Mouse (Mus musculus) liver, embryonic 12.5 days (tissue): Measurements from ENCODE around the gene Zbtb37. TPM values are rescaled to one million over a fixed set of nuclear protein-coding genes. Genes with fewer than 3 reads are reported as not detected.

Experiments
- ATAC-seq: fragments of 200-750 bp; cut with Nextera tagmentation; 2 replicates; pipeline ENCODE4 v1.8.0; 2017; ENCODE audit warnings: moderate number of reproducible peaks, mild to moderate bottlenecking, moderate library complexity
- H3K27ac ChIP-seq: fragments of 300-500 bp; sonication (generic); 2 replicates; pipeline ENCODE4 v1.5.1; 2016; ENCODE audit warnings: mild to moderate bottlenecking
- H3K27me3 ChIP-seq: fragments of 300-500 bp; sonication (generic); replicated peaks from 2 replicates; pipeline ENCODE4 v1.6.1; 2016; ENCODE audit warnings: mild to moderate bottlenecking, moderate library complexity
- H3K36me3 ChIP-seq: fragments of 300-500 bp; sonication (generic); 2 replicates; pipeline ENCODE4 v1.6.1; 2016; ENCODE audit warnings: mild to moderate bottlenecking, moderate library complexity
- H3K4me1 ChIP-seq: fragments of 300-500 bp; sonication (generic); 2 replicates; pipeline ENCODE4 v1.6.1; 2016
- H3K4me2 ChIP-seq: fragments of 300-500 bp; sonication (generic); 2 replicates; pipeline ENCODE4 v1.6.1; 2016; ENCODE audit warnings: mild to moderate bottlenecking, moderate library complexity
- H3K4me3 ChIP-seq: fragments of 300-500 bp; sonication (generic); 2 replicates; pipeline ENCODE4 v1.5.1; 2016; ENCODE audit warnings: mild to moderate bottlenecking, moderate library complexity
- H3K9ac ChIP-seq: fragments of 300-500 bp; sonication (generic); 2 replicates; pipeline ENCODE4 v1.6.1; 2016; ENCODE audit warnings: mild to moderate bottlenecking, moderate library complexity
- H3K9me3 ChIP-seq: fragments of 300-500 bp; sonication (generic); replicated peaks from 2 replicates; pipeline ENCODE4 v1.6.1; 2016; ENCODE audit warnings: mild to moderate bottlenecking, moderate library complexity
- WGBS: fragments of 180-500 bp; shearing (Covaris S2); methylation state at CpG from one replicate; pipeline ENCODE4 v1.1.7; 2016; ENCODE audit not compliant: insufficient replicate concordance; 5-methylcytosine and 5-hydroxymethylcytosine counted together
- polyA plus RNA-seq: library from polyadenylated mRNA; unstranded; fragments of >200 nt; fragmentation: Nextera tagmentation; extraction: Ambion mirVana; gene quantifications from 2 replicates; pipeline ENCODE4 v1.2.1, GENCODE M21; 2016

The Zbtb37 gene
- polyA plus RNA-seq, 1 experiment from 2014 or later = 3.1 TPM

- H3K4me3 ChIP-seq = no peak overlapping the region
- peak; percentile 66 for ATAC-seq
- 5% methylated on average over 3 of the region's 3 CpGs for WGBS
- no peak overlapping the region for H3K4me2 ChIP-seq
- no peaks in the 10 kb centered on the region for H3K9me3 ChIP-seq
- H3K36me3 ChIP-seq = peaks cover 85% of the 10 kb centered on the region
- H3K4me1 ChIP-seq = peaks cover 24% of the 10 kb centered on the region
- no peaks in the 10 kb centered on the region for H3K27me3 ChIP-seq
- H3K27ac ChIP-seq = peak overlapping the region; percentile 85
- no peak overlapping the region for H3K9ac ChIP-seq
Observed at GRCm38 (mm10) chr1:161039741-161040425, 5.2 kb upstream of the Zbtb37 start.

- Histone ChIP-seq H3K27me3 (no peaks in the 10 kb centered on the region), H3K4me2 (no peak overlapping the region), H3K9ac (peak overlapping the region; percentile 35), H3K27ac (peak overlapping the region; percentile 85), H3K36me3 (peaks cover 78% of the 10 kb centered on the region), H3K4me1 (peaks cover 26% of the 10 kb centered on the region), H3K9me3 (no peaks in the 10 kb centered on the region), H3K4me3 (no peak overlapping the region)
- ATAC-seq = peak; percentile 45
- WGBS = 9% methylated on average over 3 of the region's 3 CpGs
Observed at GRCm38 (mm10) chr1:161038968-161039721, 4.5 kb upstream of the Zbtb37 start.

- H3K9me3 ChIP-seq = no peaks in the 10 kb centered on the region
- peak overlapping the region; percentile 88 for H3K9ac ChIP-seq
- H3K4me2 ChIP-seq = peak overlapping the region; percentile 88
- peaks cover 67% of the 10 kb centered on the region for H3K36me3 ChIP-seq
- H3K27ac ChIP-seq = peak overlapping the region; percentile 85
- H3K4me3 ChIP-seq = peak overlapping the region; percentile 78
- H3K27me3 ChIP-seq = no peaks in the 10 kb centered on the region
- peaks cover 37% of the 10 kb centered on the region for H3K4me1 ChIP-seq
- WGBS = 24% methylated on average over 3 of the region's 3 CpGs
- no peak for ATAC-seq
Observed at GRCm38 (mm10) chr1:161038004-161038403, 3.4 kb upstream of the Zbtb37 start.

GRCm38 (mm10) chr1:161037599-161037998, 3.0 kb upstream of the Zbtb37 start:
- no peaks in the 10 kb centered on the region for H3K27me3 ChIP-seq
- no peak for ATAC-seq
- no peaks in the 10 kb centered on the region for H3K9me3 ChIP-seq
- 7% methylated on average over 3 of the region's 3 CpGs for WGBS
- peak overlapping the region; percentile 88 for H3K4me2 ChIP-seq
- H3K27ac ChIP-seq = peak overlapping the region; percentile 85
- H3K9ac ChIP-seq = peak overlapping the region; percentile 88
- H3K4me1 ChIP-seq = peaks cover 41% of the 10 kb centered on the region
- peaks cover 63% of the 10 kb centered on the region for H3K36me3 ChIP-seq
- H3K4me3 ChIP-seq = peak overlapping the region; percentile 78

- no peak for ATAC-seq
- WGBS = 0% methylated on average over 1 of the region's 1 CpGs
Observed at GRCm38 (mm10) chr1:161037026-161037425, 2.4 kb upstream of the Zbtb37 start.

GRCm38 (mm10) chr1:161036411-161036841, 1.8 kb upstream of the Zbtb37 start:
- no peaks in the 10 kb centered on the region for H3K27me3 ChIP-seq
- no peaks in the 10 kb centered on the region for H3K9me3 ChIP-seq
- peak overlapping the region; percentile 88 for H3K9ac ChIP-seq
- H3K27ac ChIP-seq = peak overlapping the region; percentile 96
- no peak for ATAC-seq
- peaks cover 60% of the 10 kb centered on the region for H3K36me3 ChIP-seq
- peak overlapping the region; percentile 88 for H3K4me2 ChIP-seq
- 0% methylated on average over 5 of the region's 5 CpGs for WGBS
- H3K4me1 ChIP-seq = peaks cover 50% of the 10 kb centered on the region
- H3K4me3 ChIP-seq = peak overlapping the region; percentile 78

More at GRCm38 (mm10) chr1:161037026-161037425, 2.4 kb upstream of the Zbtb37 start:
- H3K36me3 ChIP-seq = peaks cover 60% of the 10 kb centered on the region
- H3K27ac ChIP-seq = peak overlapping the region; percentile 96
- H3K9me3 ChIP-seq = no peaks in the 10 kb centered on the region
- peaks cover 47% of the 10 kb centered on the region for H3K4me1 ChIP-seq
- peak overlapping the region; percentile 88 for H3K4me2 ChIP-seq
- peak overlapping the region; percentile 88 for H3K9ac ChIP-seq
- peak overlapping the region; percentile 78 for H3K4me3 ChIP-seq
- no peaks in the 10 kb centered on the region for H3K27me3 ChIP-seq

GRCm38 (mm10) chr1:161035786-161036404, 1.2 kb upstream of the Zbtb37 start:
- Histone ChIP-seq H3K36me3 (peaks cover 60% of the 10 kb centered on the region), H3K9ac (peak overlapping the region; percentile 88), H3K4me2 (peak overlapping the region; percentile 88), H3K27ac (peak overlapping the region; percentile 96), H3K4me3 (peak overlapping the region; percentile 78), H3K4me1 (peaks cover 50% of the 10 kb centered on the region), H3K9me3 (no peaks in the 10 kb centered on the region), H3K27me3 (no peaks in the 10 kb centered on the region)
- ATAC-seq = no peak
- WGBS = 0% methylated on average over 6 of the region's 6 CpGs

- peaks cover 51% of the 10 kb centered on the region for H3K4me1 ChIP-seq
- H3K36me3 ChIP-seq = peaks cover 59% of the 10 kb centered on the region
- no peaks in the 10 kb centered on the region for H3K9me3 ChIP-seq
- H3K4me3 ChIP-seq = peak overlapping the region; percentile 78
- WGBS = under 1% methylated on average over 14 of the region's 14 CpGs
- peak; percentile 30 for ATAC-seq
- H3K27ac ChIP-seq = peak overlapping the region; percentile 96
- no peaks in the 10 kb centered on the region for H3K27me3 ChIP-seq
- peak overlapping the region; percentile 88 for H3K9ac ChIP-seq
- peak overlapping the region; percentile 88 for H3K4me2 ChIP-seq
Observed at GRCm38 (mm10) chr1:161035281-161035785, 684 bp upstream of the Zbtb37 start.

GRCm38 (mm10) chr1:161033856-161034434, 704 bp downstream of the Zbtb37 start:
- H3K9ac ChIP-seq = peak overlapping the region; percentile 86
- H3K27me3 ChIP-seq = no peaks in the 10 kb centered on the region
- H3K9me3 ChIP-seq = no peaks in the 10 kb centered on the region
- H3K4me1 ChIP-seq = peaks cover 43% of the 10 kb centered on the region
- peak overlapping the region; percentile 88 for H3K4me2 ChIP-seq
- H3K27ac ChIP-seq = peak overlapping the region; percentile 93
- WGBS = 2% methylated on average over 21 of the region's 21 CpGs
- peaks cover 57% of the 10 kb centered on the region for H3K36me3 ChIP-seq
- no peak for ATAC-seq
- H3K4me3 ChIP-seq = peak overlapping the region; percentile 78

- H3K4me1 ChIP-seq = peaks cover 33% of the 10 kb centered on the region
- H3K4me2 ChIP-seq = no peak overlapping the region; the same call in 1 of the 2 replicates
- no peaks in the 10 kb centered on the region for H3K9me3 ChIP-seq
- no peak overlapping the region for H3K4me3 ChIP-seq
- peaks cover 41% of the 10 kb centered on the region for H3K36me3 ChIP-seq
- WGBS = 78% methylated on average over 7 of the region's 7 CpGs
- H3K9ac ChIP-seq = peak overlapping the region; percentile 12; the same call in 1 of the 2 replicates
- no peak for ATAC-seq
- H3K27me3 ChIP-seq = no peaks in the 10 kb centered on the region
- H3K27ac ChIP-seq = 0 out of 2 replicates have a peak overlapping the region, but pooled peaks have one; percentile 48
Observed at GRCm38 (mm10) chr1:161032345-161032744, 2.3 kb downstream of the Zbtb37 start.

GRCm38 (mm10) chr1:161031881-161032280, 2.8 kb downstream of the Zbtb37 start:
- no peaks in the 10 kb centered on the region for H3K9me3 ChIP-seq

More at GRCm38 (mm10) chr1:161031881-161032280, 2.8 kb downstream of the Zbtb37 start:
- no peak for ATAC-seq
- 83% methylated on average over 9 of the region's 9 CpGs for WGBS
- H3K36me3 ChIP-seq = peaks cover 38% of the 10 kb centered on the region
- no peak overlapping the region for H3K9ac ChIP-seq
- peaks cover 31% of the 10 kb centered on the region for H3K4me1 ChIP-seq
- no peak overlapping the region for H3K4me3 ChIP-seq
- H3K27ac ChIP-seq = no peak overlapping the region
- H3K4me2 ChIP-seq = no peak overlapping the region
- no peaks in the 10 kb centered on the region for H3K27me3 ChIP-seq
